Mouse (Mus musculus) urinary bladder, postnatal 4 days (tissue): ENCODE results near the gene Kif5a.
"Not testable (repeated sequence)": the region's sequence is repeated elsewhere in the genome, so short reads cannot be mapped to it uniquely, and the experiment has no call there.

Experiments used
- DNase-seq, 2 experiments: peaks; one replicate each; pipeline ENCODE4 v3.0.0; 2021 to 2022; ENCODE audit warnings: low spot score in 2 of 2

Kif5a gene

DNA sequence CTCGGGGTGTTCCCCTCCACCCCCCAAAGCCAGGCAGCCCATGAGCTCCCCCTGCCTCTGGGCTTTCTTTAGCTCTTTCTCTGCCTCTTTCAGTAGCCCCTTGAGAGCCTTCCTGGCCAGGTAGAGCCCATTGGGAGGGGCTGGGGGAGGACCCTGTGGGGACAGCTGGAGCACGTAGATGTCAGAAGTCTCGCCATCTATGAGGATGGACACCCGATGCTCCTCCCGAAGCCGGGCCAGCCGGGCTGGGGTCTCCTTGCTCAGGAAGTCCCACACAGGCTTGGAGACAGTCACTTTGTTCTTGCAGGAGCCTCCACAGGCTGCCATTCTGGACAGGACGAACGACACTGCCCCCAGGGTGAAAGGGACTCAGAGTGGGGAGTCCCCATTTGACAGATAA is 70.1 kb downstream of the Kif5a start:
- no peak for DNase-seq

DNA sequence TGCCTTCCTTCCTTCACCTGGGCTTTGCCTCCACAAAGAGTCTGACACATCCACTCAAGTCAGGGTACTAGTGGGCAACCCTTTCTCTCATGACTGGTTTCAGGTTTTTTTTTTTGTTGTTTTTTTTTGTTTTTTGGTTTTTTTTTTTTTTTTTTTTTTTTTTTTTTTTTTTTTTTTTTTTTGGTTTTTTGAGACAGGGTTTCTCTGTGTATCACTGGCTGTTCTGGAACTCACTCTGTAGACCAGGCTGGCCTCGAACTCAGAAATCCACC is 71.2 kb downstream of the Kif5a start:
- DNase-seq = not testable (repeated sequence)

DNA sequence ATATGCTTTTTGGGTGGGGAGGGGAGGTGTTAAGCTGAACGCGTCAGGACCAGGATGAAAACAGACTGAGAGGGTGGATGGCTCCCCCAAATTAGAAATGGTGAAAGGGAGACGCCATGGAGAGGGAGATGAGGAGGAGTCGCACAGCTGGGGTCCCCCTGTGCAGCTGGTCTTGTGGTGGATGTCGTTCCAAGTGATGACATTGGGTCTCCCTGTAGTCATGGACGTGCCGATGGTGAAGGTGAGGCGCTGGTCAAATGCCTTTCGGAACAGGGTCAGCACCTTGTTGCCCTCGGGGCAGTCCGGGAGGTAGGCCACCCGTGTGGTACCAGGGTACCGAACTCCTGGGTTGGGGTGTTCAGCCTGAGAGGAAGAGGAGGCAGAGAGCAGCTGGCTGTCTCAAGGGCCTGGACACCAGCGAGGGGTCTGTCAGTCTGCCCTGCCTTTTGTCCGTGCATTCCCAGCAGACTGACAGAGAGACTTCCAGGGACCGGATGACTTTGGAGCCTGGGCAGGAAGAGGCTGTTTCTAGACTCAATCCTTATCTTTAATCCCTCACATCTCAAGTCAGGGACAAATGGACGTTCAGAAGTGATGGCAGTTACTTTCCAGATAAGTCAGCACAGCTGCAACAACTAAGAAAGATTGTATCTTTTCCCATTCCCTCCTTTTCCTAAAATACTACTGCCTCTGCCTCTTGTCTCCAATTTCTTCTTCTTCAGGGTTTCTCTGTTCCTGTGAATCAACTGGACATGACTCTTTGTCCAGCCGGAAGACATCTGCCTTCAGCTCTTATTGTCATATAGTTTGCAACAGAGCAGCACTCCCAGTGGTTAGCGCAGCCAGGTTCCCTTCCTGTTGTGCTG is 71.7 kb downstream of the Kif5a start:
- no peak for DNase-seq

DNA sequence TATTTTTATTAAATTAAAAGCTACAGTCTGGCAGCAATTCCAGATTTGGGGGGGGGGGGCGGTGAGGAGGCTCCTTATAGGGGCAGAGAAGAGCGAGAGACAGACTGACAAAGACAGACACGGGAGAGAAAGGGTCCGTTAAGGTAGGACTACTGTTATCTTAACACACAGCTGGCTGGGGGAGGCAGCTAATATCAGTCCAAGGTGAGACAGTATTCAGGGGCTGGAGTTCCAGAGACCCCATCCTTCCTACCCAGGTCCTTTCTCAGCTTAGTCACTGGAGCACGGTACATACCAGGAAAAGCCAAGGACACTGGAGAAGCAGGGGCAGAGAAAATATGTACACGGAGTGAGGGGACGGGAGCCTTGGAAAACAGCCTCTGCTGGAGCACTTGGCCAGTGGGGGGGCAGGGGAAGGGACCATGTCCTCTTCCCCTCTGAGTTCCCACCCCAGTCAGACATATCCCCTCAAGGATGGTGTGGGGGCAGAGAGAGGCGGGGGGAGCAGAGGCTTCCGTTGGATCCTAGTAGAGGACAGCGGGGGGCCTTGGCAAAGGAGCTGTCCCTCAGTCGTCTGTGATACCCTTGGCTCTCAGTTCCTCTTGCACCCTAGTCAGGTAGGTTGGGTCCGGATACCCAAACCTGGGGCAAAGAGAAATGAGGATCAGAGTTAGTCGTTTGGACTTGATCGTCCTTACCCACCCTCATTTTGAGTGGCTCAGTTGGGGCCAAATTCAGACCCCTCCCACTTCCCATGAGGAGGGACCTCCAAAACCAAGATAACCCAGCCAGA is 72.6 kb downstream of the Kif5a start:
- no peak for DNase-seq

DNA sequence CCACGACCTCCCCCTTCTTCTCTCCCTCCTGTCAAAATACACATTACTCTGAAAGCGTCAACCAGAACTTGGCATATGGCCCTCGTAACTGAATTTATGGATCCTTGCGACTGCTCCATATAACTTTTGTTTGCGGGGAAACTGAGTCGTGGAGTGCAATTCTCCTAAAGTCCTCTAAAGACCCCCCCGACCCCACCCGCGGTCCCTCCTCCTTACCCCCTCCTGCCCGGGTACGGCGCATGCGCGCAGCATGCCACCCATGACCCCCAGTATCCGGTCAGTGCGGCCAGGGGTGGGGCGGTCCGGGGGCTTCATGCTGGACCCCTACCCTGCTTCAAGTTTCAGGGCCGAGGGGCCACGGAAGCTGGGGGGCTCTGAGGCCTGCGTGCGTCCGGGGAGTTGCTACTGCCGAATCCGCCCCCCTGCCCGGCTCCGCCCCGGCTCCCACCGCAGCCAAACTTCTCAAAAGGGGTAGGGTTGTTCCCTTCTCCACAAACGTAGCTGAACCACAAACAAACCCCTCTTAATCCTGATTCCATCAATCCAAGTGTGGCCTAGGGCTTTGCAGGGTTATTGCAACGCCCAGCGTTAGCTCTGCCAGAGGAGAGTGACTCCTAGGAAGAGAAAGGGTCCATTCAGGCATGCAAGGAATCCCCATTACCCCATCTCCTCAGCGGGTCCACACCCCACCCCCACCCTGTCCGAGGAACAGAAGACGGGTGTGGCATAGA is 73.3 kb downstream of the Kif5a start, which contains the start of gene Arhgef25:
Gene Arhgef25 (minus strand): TSS at position 433 of the 731 bp plus-strand sequence.
- peak; percentile 71 to 74 for DNase-seq

DNA sequence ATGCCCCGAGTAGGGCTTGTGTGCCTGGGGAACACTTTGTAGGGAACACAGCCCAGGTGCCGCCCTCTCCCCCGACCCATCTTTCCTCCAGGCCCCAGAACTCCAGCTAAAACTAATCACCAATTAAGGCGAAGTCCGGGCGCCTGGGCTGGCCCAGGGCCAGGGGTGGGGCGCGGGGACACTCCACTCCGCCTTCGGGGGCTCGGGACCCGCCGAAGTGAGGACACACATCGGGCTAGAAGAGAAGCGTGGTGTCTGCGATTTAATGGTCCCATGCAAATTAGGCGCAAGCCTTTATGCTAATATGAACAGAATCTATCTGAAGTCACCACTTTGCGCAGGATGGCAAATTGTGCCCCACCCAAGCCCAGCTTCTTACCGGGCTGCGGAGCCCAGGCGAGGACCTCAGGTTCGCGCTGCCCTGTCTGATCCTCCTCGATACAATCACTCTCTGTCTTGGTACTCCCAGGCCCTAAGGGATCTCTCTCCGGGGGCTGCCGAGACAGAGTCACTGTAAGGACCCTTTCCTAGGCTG is 74.0 kb downstream of the Kif5a start:
- peak in 1 of 2 experiments; percentile 55 for DNase-seq

DNA sequence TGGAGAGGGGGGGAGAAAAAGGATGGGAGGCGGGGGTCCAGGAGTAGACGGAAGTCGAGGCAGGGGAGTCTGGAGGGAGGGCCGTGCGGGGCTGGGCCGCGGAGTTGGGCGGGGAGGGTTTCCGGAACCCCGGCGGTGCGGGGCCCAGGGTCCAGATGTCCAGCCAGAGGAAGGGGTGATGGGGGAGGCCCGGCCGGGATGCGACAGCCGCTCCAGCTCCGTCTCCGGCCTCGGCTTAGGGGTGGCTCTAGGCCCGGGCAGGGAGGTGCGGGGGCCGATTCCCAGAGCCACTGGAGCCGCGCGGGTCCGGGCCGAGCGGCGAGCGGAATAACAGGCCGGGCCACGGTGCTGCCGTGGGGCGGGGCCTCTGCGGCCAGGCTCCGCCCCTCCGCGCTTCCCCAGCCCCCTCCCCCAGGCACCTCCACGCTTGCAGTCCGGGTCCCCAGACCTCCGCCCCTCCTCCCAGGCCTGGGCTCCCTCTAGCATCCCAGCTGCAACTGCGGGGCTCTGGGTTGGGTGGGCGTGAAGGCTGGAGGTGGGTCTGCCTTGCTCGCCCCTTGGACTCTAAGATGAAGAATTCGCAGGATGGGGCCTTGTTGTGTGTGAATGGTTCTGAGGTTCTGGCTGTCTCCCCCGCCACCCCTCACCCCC is 74.6 kb downstream of the Kif5a start:
- DNase-seq = peak; percentile 67 to 68

DNA sequence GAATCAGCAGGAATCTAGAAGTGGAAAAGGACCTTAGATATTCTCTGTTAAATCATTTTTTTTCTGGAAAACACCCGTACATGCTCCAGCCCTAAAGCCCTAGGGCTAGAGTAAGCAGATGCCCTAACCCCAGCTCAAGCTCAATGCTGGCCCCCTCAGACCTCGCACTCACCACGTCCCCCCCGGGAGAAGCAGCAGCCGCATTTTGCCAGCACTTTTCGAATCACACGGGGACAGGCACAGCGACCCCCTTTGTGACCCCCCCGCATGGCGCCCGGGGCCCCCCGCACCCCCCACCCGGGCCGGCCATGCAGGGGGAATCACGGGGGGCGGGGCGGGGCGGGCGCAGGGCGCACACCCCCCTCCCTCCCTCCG is 75.1 kb downstream of the Kif5a start:
- DNase-seq = no peak

DNA sequence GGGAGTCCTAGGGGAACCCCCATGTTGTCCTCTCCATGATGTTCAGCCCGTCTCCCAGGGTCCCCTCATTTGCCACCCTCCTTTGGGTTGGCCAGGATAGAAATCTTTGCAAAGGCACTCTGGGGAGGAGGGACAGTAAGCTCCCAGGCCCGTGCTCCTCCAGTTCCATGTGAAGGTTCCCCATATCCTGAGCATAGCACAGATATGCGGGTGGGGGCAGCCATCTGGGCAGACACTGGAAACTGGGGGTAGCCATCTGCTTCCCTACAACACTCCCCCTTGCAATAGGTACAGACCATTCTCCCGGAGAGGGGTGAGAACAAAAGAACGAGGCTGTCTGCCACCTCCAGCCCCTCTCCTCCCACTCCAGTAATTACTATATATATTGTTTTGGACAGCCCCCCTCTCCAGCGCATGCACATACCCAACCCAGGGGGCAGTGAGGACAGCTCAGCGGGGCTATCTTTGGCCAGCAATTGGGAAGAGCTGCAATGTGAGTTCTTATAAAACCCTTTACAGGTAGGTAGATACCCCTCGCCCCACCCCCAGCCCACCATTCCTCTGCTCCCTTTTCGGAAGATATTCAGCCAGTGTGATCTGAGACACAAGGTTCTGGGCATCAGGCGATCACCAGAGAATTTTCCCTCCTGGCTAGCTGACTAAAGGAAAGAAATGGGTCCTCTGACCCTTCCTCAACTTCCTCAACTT is 75.6 kb downstream of the Kif5a start:
- no peak for DNase-seq

DNA sequence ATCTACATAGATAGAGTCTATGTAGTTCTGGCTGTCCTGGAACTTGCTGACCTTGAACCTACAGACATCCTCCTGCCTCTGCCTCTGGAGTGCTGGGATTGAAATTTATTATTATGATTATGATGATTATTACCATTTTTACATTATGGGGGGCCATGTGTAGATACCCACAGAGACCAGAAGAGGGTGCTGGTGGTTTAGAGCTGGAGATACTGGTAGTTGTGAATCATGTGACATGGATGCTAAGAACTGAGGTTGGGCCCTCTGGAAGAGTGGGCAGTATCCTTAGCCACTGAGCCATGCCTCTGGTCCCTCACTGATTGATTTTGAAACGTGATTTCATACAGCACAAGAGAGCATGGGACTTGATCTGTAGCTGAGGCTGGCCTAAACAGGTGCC is 76.7 kb downstream of the Kif5a start:
- DNase-seq = no peak

DNA sequence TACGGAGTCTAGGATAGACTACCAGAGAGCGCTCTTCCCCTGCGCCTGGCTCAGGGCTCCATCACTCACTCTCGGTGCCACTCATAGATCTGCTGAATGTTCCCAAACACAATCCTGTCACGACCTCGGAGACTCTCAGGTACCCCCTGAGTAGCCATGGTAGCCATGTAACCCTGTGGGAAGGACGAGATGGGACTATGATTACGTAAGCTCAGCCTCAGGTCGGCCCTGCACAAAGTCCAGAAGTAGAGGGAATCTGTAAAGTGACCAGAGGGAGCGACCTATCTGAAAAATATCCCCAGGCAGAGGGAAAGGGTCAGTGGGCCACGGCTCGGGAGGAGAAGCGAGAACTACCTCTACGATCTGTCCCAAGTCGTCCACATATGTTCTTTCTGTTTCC is 77.6 kb downstream of the Kif5a start:
- no peak for DNase-seq

DNA sequence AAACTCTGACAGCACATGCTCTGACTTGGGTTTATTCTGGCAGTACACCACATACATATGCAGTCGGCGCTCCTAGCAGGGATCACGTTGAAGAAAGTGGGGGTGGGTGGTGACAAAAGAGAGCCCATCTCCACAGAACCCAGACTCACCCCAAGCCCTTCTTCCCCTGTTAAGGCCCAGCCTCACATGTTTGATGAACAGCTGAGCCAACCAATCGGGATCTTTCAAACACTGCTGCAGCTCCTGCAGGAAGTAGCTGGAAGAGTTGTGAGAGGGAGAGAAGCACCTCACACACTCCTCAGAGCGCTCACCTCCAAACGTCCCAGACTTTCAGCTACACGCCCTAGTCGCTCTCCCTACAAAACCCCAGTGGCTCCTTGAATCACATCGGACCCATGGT is 78.0 kb downstream of the Kif5a start:
- no peak for DNase-seq

DNA sequence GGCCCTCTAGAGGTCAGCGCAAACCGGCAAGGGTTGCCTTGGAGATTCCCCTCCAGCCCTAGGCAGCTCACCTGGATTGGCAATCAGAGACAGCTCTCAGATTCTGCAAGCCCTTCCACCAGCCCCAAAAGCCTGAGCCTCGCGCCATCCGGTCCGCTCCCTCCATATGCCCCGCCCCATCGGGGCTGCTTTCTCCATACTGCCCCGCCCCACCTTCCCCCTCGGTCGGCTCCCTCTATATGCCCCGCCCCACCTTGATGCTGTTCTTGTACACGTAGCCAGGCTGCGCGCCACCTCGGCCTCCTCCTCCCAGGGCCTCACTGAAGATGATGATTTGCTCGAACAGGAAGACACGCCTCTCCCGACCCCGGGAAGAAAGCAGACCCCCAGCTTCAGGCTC is 79.4 kb downstream of the Kif5a start:
- peak in 1 of 2 experiments; percentile 56 for DNase-seq

DNA sequence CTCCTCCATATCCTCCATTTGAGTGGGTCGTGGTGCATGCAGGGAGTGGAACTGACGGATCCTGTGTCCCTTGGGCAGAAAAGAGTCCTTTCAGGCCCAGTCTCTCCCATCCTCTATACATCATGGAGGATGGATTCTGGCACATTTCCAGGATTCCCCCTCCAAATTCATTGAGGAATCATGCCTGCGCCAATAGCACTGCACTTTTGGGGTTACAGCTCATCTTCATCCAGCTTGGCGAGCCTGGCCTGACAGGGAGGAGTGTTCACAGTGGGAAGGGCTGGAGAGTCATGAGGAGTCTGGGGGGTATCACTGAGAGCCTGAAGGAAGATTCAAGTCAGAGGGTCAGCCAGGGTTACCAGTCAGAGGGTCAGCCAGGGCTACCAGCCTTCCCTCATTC is 80.5 kb downstream of the Kif5a start:
- peak in 1 of 2 experiments; percentile 57 for DNase-seq

DNA sequence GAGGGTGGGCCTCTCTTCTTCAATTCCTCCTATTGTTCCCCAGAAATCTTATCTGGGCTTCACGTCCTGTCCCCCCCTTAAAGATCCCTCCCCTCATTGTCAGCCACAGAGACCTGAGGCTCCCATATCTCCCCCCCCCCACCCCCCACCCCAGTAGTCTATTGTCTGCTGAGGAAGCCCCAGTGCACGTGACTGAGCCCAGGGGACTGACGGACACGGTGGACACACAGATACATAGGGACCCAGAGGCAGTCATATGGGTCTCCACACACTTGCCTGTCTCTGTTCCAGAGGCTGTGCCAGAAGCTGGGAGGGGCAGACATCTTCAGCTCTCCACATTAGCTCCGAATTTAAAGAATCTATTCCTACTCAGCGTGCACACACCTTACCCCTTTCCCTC is 81.6 kb downstream of the Kif5a start:
- DNase-seq = no peak

DNA sequence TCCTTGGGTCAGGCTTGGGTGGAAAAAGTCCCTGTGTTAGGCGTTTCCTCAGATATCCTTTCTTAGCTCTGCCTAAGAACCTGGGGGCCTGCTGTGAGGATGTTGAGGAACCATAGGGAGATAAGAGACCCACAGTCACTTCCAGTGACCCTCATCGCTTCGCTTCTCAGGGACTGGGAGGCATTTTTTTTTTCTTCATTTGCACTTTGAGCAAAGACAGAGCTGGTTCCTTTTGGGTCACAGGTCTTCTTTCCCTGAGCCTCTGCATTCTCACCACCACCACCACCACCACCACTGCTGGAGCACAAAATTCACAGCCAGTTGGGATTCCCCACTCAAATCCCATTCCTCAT is 82.5 kb downstream of the Kif5a start:
- no peak for DNase-seq

DNA sequence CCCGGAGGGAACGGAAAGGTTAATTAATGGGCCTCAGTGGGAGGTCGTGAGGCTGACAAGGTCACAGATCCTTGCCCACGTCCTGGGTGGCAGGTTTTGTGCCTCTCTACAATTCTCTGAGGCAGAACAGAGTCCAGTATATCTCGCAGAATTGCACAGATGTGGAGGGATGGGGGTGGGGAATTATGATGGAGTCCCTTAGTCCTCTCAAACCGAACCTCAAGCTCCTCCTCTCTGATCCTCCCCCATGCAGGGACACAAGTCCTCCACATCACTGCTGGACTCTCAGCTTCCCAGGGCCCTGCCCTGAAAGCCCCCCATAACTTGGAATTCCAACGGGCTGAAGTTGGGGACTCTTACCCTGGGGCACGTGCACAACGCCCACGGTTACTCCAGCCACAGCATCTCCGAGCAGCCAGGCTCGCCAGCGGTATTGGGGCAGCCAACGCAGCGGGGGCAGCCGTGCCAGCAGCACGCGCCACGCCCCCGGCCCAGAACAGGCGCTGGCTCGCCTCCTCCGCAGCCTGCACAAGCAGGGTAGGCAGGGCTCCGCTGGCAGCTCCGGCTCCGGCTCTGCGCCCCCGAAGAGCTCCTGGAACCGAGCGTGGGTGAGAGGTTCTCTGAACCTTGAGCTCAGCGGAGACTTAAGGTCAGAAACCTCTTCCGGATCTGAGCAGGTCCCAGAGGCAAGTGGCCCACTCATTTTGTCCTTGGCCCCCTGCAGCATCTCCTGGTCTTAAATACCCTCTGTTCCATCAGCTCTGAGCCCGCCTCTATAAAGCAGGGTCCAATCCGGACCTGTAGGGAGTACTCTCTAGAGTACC is 83.1 kb downstream of the Kif5a start, which contains the start of gene Slc26a10:
Gene Slc26a10 (minus strand): TSS at position 775 of the 824 bp plus-strand sequence.
- DNase-seq = peak in 1 of 2 experiments; percentile 62

DNA sequence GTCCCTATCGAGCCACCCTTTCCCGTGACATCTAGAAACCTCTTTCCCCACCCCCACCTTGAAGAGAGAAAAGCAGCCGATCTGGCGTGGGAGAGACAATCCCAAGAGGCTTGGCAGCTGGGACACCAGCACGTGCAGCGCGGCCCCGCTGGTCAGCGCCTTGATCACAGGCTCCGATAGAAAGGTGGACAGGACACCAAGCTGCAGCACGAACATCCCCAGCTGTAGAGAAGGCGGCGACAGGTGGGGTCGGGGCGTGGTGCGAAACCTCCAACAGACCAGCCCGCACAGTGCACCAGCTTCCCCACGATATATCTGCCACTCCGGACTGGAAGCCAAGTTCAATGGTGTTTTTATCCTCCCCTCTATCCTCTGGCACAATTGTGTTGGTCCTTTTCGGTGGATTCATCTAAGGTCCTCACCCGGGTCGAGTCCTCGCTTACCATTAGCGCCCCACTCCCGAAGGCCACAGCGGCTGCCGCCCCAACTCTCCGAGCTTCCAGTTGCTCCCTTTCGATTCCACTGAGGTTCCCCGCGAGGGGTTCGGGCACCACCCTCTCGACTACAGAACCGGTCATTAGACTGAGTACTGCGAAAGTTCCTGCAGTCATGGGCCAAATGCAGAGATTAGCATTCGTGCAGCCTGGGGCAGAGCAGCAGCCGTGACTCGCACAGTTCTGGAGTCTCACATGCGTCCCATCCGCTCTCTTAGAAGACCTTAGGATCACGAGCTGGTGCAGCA is 84.7 kb downstream of the Kif5a start:
- DNase-seq = no peak

DNA sequence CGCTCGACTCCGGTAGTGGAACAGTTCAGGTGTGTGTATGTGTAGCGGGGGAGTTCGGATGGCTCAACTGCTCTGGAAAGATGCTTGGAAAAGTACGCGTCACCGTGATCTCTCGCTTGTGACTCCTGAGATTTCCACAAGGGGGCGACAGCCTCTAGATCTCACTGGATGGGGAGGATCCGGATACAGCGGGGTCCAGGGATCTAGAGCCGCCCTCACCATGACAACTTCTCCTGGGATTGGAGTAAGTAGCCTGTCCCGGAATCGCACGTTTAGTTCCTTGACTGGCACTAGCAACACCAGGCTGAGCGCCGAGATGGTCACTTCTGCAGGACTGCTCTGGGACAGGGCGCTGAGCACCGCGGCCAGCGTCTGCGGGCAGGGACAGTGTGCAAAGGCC is 85.4 kb downstream of the Kif5a start:
- peak in 1 of 2 experiments; percentile 77 for DNase-seq
